Mouse (Mus musculus): ENCODE data around the gene Adap1. TPM values are rescaled to one million over a fixed set of nuclear protein-coding genes. Genes with fewer than 3 reads are reported as not detected.

Adap1 gene
- polyA plus RNA-seq, 1 experiment from 2014 or later, result 7.7 TPM

GRCm38 (mm10) chr5:139229716-139230115 lies 95.7 kb downstream of the Adap1 start:
- no peaks in the 10 kb centered on the region for H3K9me3 ChIP-seq (ENCODE audit: control insufficient read depth, low read length)
- H3K27ac ChIP-seq (ENCODE audit: low read depth), result no peak overlapping the region
- DNase-seq (ENCODE audit: low spot score) (no peak), ATAC-seq (replicated peaks; ENCODE audit: low FRiP score, low TSS enrichment, low read depth) (no peak)
- WGBS, result 92% methylated on average over 3 of the region's 3 CpGs
- H3K4me2 ChIP-seq (ENCODE audit: low read length), result no peak overlapping the region
- H3K4me3 ChIP-seq (ENCODE audit: low read depth, low read length), result no peak overlapping the region
- no peaks in the 10 kb centered on the region for H3K27me3 ChIP-seq (replicated peaks; ENCODE audit: control insufficient read depth, insufficient read depth, low read length)
- no peak overlapping the region for H3K9ac ChIP-seq (ENCODE audit: low read length)
- no peaks in the 10 kb centered on the region for H3K4me1 ChIP-seq (replicated peaks; ENCODE audit: control insufficient read depth, insufficient read depth, low read length)
- H3K36me3 ChIP-seq (ENCODE audit: control insufficient read depth, insufficient read depth, low read length), result peaks cover 97% of the 10 kb centered on the region

DNA sequence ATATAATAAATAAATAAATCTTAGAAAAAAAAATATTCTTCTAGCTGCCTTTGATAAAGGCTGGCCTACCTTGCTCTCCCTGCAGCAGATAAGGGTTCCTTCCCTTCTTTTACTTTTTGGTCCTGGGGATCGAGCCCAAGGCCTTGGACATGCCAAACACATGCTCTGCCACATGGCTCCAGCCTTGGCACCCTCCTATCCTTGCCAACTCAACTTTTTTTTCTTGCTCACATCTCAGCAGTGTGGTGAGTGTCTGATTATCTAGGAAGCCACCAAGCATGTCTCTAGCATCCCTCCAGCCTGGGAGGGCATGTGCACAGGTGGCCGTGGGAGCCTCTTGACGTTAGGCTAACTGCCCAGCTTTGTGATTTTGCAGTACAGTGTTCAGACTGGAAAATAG lies 97.1 kb downstream of the Adap1 start:
- DNase-seq (ENCODE audit: low spot score), result no peak
- peaks cover 97% of the 10 kb centered on the region for H3K36me3 ChIP-seq (ENCODE audit: control insufficient read depth, insufficient read depth, low read length)
- no peak for ATAC-seq (replicated peaks; ENCODE audit: low FRiP score, low TSS enrichment, low read depth)
- no peak overlapping the region for H3K9ac ChIP-seq (ENCODE audit: low read length)
- no peaks in the 10 kb centered on the region for H3K27me3 ChIP-seq (replicated peaks; ENCODE audit: control insufficient read depth, insufficient read depth, low read length)
- H3K4me1 ChIP-seq (replicated peaks; ENCODE audit: control insufficient read depth, insufficient read depth, low read length), result no peaks in the 10 kb centered on the region
- 88% methylated on average over 3 of the region's 3 CpGs for WGBS
- H3K27ac ChIP-seq (ENCODE audit: low read depth), result no peak overlapping the region
- H3K4me3 ChIP-seq (ENCODE audit: low read depth, low read length), result no peak overlapping the region
- H3K4me2 ChIP-seq (ENCODE audit: low read length), result no peak overlapping the region
- no peaks in the 10 kb centered on the region for H3K9me3 ChIP-seq (ENCODE audit: control insufficient read depth, low read length)

- ATAC-seq (replicated peaks; ENCODE audit: low FRiP score, low TSS enrichment, low read depth), result no peak
- H3K4me3 ChIP-seq (ENCODE audit: low read depth, low read length), result no peak overlapping the region
- H3K9me3 ChIP-seq (ENCODE audit: control insufficient read depth, low read length), result no peaks in the 10 kb centered on the region
- H3K27me3 ChIP-seq (replicated peaks; ENCODE audit: control insufficient read depth, insufficient read depth, low read length), result no peaks in the 10 kb centered on the region
- DNase-seq (ENCODE audit: low spot score), result no peak
- no peak overlapping the region for H3K9ac ChIP-seq (ENCODE audit: low read length)
- H3K4me2 ChIP-seq (ENCODE audit: low read length), result no peak overlapping the region
- H3K36me3 ChIP-seq (ENCODE audit: control insufficient read depth, insufficient read depth, low read length), result peaks cover 97% of the 10 kb centered on the region
- H3K27ac ChIP-seq (ENCODE audit: low read depth), result no peak overlapping the region
- no peaks in the 10 kb centered on the region for H3K4me1 ChIP-seq (replicated peaks; ENCODE audit: control insufficient read depth, insufficient read depth, low read length)
- 92% methylated on average over 2 of the region's 2 CpGs for WGBS
Observed at GRCm38 (mm10) chr5:139227645-139228044, 97.8 kb downstream of the Adap1 start.

GRCm38 (mm10) chr5:139227236-139227635 lies 98.2 kb downstream of the Adap1 start:
- Histone ChIP-seq H3K9ac (ENCODE audit: low read length) (no peak overlapping the region), H3K4me1 (replicated peaks; ENCODE audit: control insufficient read depth, insufficient read depth, low read length) (no peaks in the 10 kb centered on the region), H3K4me2 (ENCODE audit: low read length) (no peak overlapping the region), H3K4me3 (ENCODE audit: low read depth, low read length) (no peak overlapping the region), H3K36me3 (ENCODE audit: control insufficient read depth, insufficient read depth, low read length) (peaks cover 96% of the 10 kb centered on the region), H3K27me3 (replicated peaks; ENCODE audit: control insufficient read depth, insufficient read depth, low read length) (no peaks in the 10 kb centered on the region), H3K27ac (ENCODE audit: low read depth) (no peak overlapping the region), H3K9me3 (ENCODE audit: control insufficient read depth, low read length) (no peaks in the 10 kb centered on the region)
- ATAC-seq (replicated peaks; ENCODE audit: low FRiP score, low TSS enrichment, low read depth) (no peak), DNase-seq (ENCODE audit: low spot score) (no peak)
- WGBS, result 91% methylated on average over 4 of the region's 4 CpGs

- DNase-seq (ENCODE audit: low spot score), result no peak
- Histone ChIP-seq H3K4me1 (replicated peaks; ENCODE audit: control insufficient read depth, insufficient read depth, low read length) (no peaks in the 10 kb centered on the region), H3K9ac (ENCODE audit: low read length) (no peak overlapping the region), H3K9me3 (ENCODE audit: control insufficient read depth, low read length) (no peaks in the 10 kb centered on the region), H3K27me3 (replicated peaks; ENCODE audit: control insufficient read depth, insufficient read depth, low read length) (no peaks in the 10 kb centered on the region), H3K36me3 (ENCODE audit: control insufficient read depth, insufficient read depth, low read length) (peaks cover 76% of the 10 kb centered on the region), H3K27ac (ENCODE audit: low read depth) (no peak overlapping the region), H3K4me3 (ENCODE audit: low read depth, low read length) (no peak overlapping the region), H3K4me2 (ENCODE audit: low read length) (no peak overlapping the region)
- ATAC-seq (replicated peaks; ENCODE audit: low FRiP score, low TSS enrichment, low read depth), result no peak
- WGBS, result 95% methylated on average over 10 of the region's 10 CpGs
Observed at GRCm38 (mm10) chr5:139223331-139223730, 102.1 kb downstream of the Adap1 start.

MicroRNAs encoded within 50 kb of the gene (microRNA counts, 519-probe panel; counts per million panel counts)
- microRNA mmu-miR-339-3p (not detected), microRNA mmu-miR-339-5p (not detected)

Small RNA genes lying within 50 kb of the gene (microRNA-seq; reads per million reads assigned to microRNA genes)
- gene Mir339, result 477 reads per million, percentile 72 among the genes with 10 or more reads in this experiment

Other genes starting within 250 kb of the Adap1 start
- gene Prkar1b, start 175.6 kb downstream of the Adap1 start, polyA plus RNA-seq (2014; fragmentation: Nextera tagmentation; extraction: Ambion mirVana), result 25.6 and 26.7 TPM in 2 replicates
- 7.4 and 7.9 TPM in 2 replicates for gene Dnaaf5, start 175.4 kb downstream of the Adap1 start, polyA plus RNA-seq (2014; fragmentation: Nextera tagmentation; extraction: Ambion mirVana)
- 54.7 and 63.9 TPM in 2 replicates for gene Sun1, start 125.0 kb downstream of the Adap1 start, polyA plus RNA-seq (2014; fragmentation: Nextera tagmentation; extraction: Ambion mirVana)
- 152 and 161 TPM in 2 replicates for gene Get4, start 73.3 kb downstream of the Adap1 start, polyA plus RNA-seq (2014; fragmentation: Nextera tagmentation; extraction: Ambion mirVana)
- gene Cox19, start 25.8 kb upstream of the Adap1 start, polyA plus RNA-seq (2014; fragmentation: Nextera tagmentation; extraction: Ambion mirVana), result 149 and 150 TPM in 2 replicates
- 5.9 and 9.1 TPM in 2 replicates for gene Cyp2w1, start 27.0 kb upstream of the Adap1 start, polyA plus RNA-seq (2014; fragmentation: Nextera tagmentation; extraction: Ambion mirVana)
- gene Gpr146, start 52.1 kb upstream of the Adap1 start, polyA plus RNA-seq (2014; fragmentation: Nextera tagmentation; extraction: Ambion mirVana), result 1.4 and 1.7 TPM in 2 replicates
- 0.74 and 1.3 TPM in 2 replicates for gene C130050O18Rik, start 79.7 kb upstream of the Adap1 start, polyA plus RNA-seq (2014; fragmentation: Nextera tagmentation; extraction: Ambion mirVana)
- gene Gper1, start 97.5 kb upstream of the Adap1 start, polyA plus RNA-seq (2014; fragmentation: Nextera tagmentation; extraction: Ambion mirVana), result 1.9 and 2.1 TPM in 2 replicates
- gene 3110082I17Rik, start 134.9 kb upstream of the Adap1 start, polyA plus RNA-seq (2014; fragmentation: Nextera tagmentation; extraction: Ambion mirVana), result 44.4 and 49.0 TPM in 2 replicates
- 5.7 and 9.4 TPM in 2 replicates for gene Zfand2a, start 158.9 kb upstream of the Adap1 start, polyA plus RNA-seq (2014; fragmentation: Nextera tagmentation; extraction: Ambion mirVana)
- gene Uncx, start 217.9 kb upstream of the Adap1 start, polyA plus RNA-seq (2014; fragmentation: Nextera tagmentation; extraction: Ambion mirVana), result not detected in 2 replicates